Mouse (Mus musculus) heart, postnatal 25 days (tissue): Measurements from ENCODE around the gene Chn1. TPM values are rescaled to one million over a fixed set of nuclear protein-coding genes. Genes with fewer than 3 reads are reported as not detected.

ENCODE experiments used
- DNase-seq: peaks from one replicate; pipeline ENCODE4 v3.0.0; 2022; ENCODE audit warnings: low spot score
- intact Hi-C: fragments of 180-260 bp; cut with DNase I; formaldehyde crosslinking; loops from one replicate; pipeline ENCODE4 v1.15.1; 2025
- total RNA-seq, 2 experiments: library from RNA; stranded (reverse); gene quantifications; 2 replicates each; pipeline ENCODE4 v1.2.3; 2021

Gene Chn1
- total RNA-seq, 2 experiments from 2014 or later: 38.3 to 46.0 TPM

DNA sequence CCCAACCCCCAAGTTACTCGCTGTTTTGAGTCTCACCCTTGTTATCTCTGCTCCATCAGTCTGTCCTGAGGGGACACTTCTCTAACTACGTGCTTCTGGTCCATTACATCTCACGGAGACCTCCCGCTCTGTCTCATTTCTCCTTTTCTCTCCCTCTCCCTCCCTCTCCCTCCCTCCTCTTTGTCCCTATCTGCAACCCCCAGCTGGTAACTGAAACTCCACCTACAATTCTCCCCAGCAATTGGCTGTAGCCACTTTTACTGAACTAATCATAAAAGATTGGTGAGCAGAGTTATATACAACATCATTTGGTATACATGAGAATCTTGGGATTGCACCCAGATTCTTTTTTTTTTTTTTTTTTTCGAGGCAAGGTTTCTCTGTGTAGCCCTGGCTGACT lies 16.1 kb downstream of the Chn1 start:
- DNase-seq: no peak
- intact Hi-C loops: no loop called here

DNA sequence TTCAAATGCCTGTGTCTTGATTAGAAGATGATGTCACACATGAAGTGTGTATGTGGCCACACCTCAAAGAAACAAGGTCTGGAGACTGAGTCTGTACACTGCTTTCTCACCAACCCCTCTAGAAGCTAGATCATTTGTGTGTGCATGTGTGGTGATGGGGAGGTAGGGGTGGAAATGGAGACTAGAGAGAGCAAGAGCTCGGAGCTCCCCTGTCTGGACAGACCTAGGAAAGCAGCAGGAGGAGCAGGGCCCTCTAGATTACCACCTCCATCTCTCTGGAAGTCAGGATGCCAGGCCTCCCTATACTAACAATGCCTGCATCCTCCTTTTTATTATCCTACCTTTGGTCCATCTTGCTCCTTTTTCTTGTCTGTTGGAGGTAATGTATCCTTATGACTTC lies 27.8 kb downstream of the Chn1 start:
- no peak for DNase-seq
- intact Hi-C loops: loop anchor here (5.0 kb wide), 1 partner anchor 165 kb away; the partner anchor contains the start of gene Chrna1

DNA sequence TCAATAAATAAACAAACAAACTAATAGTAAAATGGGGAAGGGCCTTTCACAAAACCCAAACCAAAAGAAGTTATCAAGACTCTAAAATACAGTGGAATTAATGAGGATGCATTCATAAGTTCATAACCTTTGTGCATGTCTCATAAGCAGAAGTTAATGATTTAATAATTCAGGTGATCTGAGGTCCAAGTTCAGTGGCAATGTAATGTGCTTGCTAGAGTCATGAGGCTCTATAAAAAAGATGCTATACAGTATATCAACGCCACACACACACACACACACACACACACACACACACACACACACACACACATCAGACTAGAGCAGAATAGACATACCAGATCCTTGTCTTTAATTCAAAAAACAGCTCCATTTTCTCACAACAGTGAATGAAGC lies 28.8 kb downstream of the Chn1 start:
- intact Hi-C loops: loop anchor here (5.0 kb wide), 1 partner anchor 164 kb away; the partner anchor contains the start of gene Chrna1
- no peak for DNase-seq

DNA sequence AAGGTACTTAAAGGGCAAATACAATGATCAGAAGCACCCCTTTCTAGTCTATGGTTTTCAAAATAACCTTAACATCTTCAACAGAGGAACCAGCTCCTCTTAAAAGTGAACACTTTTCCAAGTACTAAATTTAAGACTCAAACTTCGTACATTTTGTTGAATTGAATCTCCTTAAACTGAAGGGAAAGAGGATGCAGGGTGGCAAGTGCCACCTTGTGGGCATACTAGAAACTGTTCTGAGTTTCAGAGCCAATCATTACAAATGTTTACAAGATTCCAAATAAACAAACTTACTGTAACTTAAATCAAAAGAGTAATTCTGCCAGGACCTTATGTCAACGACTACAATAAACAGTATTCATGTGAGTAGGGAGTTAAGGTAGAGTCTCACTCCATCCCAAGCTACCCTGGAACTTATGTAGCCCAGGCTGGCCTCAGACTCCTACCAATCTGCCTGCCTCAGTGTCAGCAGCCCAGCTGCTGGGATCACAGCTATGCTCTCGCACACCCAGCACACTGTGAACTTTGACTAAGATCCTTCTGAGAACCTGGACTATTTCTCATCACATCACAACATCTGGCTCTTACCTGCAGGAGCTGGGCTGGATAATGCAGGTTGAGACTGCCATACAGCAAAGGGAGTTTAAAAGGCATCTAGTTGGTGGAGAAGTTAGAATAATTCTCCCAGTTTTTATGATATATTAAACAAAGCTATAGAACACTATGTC lies 29.3 kb downstream of the Chn1 start:
- intact Hi-C loops: loop anchor here (5.0 kb wide), 1 partner anchor 164 kb away; the partner anchor contains the start of gene Chrna1

DNA sequence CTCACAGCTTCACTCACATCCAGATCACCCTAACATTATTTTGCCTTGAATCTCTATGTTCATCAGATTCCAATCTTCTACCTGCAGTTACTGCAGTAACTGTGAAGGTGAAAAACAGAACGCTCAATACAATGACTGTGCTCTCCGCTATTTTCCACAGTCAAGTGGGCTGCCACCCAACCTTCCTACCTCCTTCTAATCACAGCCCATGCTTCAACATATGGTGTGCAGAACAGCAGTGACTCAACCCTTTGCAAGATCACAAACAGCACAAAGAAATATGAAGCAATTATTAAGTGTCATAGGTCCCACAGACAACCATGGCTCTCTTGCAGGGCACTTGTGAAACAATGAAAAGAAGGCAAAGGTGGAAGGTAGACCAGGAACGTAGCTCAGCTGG lies 33.9 kb downstream of the Chn1 start:
- DNase-seq: no peak
- intact Hi-C loops: no loop called here

More for the DNA sequence above, 29.3 kb downstream of the Chn1 start:
- no peak for DNase-seq

DNA sequence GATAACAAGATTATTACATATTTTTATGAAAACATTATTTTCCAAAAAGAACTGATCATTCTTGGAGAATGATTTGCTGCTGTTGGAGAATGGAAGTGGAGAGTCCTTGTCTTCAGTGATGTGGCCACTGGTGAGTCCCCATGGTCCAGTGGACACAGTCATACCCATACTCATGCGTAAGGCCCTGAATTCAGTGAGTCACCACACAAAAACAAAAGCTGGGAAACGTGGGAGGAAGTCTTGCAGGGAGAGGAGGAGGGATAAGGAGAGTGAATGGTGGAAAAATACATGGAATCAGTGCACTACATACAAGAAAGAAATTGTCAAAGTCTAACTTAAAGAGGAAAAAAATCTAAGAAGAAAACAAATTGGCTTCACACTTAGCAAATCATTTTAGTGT lies 47.3 kb downstream of the Chn1 start:
- intact Hi-C loops: no loop called here
- DNase-seq: no peak

DNA sequence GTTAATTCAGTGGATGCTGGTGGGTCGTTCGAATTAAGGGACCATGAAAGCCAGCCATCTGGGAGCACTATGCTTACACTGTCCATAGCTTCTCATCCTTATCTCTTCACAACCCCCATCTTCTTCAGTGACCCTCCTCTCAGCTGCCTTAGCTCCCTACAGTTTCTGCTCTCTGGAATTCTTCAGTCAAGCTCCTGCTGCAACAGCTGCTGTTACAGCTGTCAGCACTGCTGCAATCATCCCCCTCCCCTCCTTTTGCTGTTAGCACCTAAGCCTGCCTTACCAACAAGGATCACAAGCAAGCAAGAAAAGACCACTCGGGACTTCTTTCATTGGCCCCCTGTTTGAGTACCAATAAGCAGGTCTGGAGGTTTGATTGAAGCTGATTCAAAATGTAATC lies 50.2 kb downstream of the Chn1 start:
- intact Hi-C loops: no loop called here
- no peak for DNase-seq

DNA sequence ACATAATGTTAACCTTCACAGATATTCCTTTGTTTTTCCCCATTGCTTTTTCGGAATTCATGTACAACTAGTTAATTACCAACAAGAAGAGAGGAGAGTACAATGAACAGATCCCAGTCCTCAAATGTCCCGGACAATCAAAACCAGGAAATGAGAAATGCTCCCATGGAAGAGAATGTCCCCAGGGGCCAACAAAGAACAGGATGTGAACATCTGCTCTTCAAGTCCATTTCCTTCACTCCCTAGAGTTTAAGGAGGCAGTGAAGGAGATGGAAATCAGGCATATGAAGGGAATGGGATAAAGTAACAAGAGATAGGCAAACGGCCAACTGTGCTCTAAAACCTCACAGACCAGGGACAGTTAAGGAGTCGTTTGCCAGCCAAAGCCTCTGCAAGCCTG lies 53.3 kb downstream of the Chn1 start:
- intact Hi-C loops: no loop called here
- DNase-seq: peak; percentile 9

DNA sequence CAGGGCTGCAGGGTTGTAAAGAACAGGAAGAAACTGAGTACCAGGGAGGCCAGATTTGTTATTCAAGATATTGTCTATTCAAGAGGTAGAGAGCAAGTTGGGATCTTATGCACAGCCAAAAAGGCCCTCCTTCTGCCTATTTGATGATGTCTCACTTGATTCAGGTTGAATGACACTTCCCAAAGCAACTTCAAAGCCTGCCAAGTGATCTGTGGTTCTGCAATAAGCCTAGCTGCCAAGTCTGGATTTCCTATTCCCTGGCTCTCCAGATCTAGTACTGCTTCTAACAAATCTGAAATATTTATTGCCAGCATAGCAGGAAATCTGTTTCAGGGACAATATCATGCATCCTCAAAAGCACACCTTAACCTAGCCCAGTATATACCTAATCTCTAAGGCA lies 62.7 kb downstream of the Chn1 start:
- DNase-seq: no peak

DNA sequence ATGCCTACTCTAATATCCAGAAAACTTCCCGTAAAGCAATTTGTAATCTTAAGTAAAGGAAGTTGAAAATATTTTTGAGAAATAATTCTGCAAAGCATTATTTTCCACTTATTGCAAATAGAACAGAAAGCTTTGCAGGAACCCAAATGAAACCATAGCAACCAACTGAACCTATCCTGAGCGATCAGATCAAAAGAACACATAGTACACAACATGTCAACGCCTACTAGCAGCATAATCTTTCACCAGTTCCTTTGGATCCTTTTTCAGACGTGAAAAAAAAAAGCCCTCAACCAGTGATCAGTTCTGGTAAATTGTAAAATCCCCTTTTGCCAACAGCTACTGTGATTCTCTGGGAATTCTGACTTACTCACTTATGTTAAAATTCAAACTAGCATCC lies 82.1 kb downstream of the Chn1 start:
- no peak for DNase-seq
- intact Hi-C loops: no loop called here

More for the DNA sequence above, 62.7 kb downstream of the Chn1 start:
- intact Hi-C loops: no loop called here

DNA sequence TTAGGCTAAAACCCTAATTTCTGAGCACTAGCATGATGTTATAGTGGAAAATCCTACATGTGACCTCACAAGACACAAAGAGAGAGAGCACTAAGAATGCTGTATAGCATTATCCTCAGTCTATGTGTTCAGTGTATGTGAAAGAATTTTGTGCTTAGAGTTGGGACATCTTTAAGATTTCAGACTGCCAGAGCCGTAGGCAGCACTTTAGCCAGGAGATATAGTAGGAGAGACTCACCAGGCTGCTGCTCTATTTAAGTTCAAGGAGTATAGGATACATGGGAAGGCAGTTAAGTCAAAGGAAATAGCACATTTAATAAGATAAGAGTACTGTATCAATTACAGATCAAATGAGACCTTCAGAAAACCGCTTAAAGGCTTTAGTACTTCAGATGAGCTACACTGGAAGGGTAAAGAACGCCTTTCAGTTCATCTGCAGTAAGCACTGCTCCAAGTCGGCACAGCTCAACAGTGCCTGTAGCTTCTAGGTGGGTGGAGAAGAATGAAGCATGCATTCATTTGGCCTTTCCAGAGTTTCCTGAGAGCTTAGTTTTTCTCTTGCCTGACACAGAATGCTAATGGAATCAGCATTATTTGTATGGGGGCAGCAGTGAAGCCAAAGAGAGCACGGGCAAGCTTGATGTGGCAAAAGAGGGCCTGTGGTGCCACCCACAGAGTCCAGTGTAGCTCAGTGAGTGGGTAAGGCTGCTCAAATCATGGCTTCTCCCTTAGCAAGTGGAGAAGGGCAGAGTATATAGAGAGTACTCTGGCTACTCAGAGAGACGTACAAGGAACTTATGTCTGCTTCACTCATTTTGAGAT lies 84.2 kb downstream of the Chn1 start:
- intact Hi-C loops: no loop called here
- no peak for DNase-seq

DNA sequence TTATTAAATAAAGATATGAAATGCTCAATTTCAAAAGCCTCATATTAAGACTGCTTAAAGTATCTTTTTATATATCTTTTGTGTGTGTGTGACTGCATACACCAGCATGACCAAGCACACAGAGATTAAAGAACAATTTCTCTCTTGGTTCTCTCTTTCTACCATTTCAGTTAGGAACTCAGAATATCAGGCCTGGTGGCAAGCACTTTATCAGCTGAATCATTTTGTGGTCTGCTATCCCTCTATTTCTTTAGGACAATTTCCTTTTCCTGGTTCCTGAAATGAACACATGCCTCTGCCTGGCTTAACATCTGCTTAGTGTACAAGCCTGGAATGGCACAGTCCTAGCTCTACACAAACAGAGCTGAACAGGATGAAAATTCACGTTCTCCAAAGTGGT lies 92.6 kb downstream of the Chn1 start:
- DNase-seq: no peak
- intact Hi-C loops: no loop called here

DNA sequence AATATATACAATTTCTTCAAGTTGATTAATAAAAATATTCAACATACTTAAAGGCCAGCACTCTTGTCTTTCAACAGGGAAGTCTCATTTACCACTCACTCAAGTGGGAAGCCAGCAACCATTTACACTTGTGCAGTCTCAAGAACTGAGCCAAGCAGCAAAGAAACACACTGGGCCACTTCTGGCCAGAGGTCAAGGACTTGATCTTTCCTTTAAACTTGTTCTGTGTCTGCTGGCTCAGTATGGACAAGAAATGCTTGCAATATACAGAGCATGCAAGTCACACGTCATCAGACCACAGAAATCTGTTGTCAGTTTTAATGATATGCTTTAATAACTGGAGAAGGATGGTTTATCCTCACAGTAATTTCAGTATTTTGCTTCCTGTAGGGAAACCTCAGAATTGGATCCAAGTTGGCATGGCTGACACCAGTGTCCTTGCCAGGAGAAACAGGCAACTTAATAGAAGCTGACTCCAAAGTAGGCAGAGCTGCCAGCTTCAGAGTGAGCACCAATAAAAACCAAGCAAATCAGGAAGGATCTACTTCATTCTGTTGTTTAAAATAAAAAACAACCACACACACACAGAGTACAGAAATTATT lies 94.6 kb downstream of the Chn1 start:
- no peak for DNase-seq
- intact Hi-C loops: no loop called here

DNA sequence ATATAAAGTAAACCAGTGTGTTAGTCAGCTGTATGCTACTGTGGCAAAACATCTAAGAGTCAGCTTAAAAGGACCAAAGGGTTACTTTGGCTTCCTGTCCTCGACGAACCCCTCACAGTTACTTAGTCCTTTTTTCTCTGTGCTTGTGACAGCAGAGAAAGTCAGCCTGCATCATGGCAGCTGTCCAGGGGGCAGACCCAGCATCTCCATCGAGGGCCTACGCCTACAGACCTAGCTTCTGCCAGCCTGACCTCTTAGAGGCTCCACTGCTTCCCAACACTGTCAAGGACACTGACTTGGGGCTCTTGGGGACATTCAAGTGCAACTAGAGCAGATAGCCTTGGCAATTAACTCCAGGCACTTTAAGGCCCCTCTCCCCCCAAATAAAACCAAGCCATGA lies 106.5 kb downstream of the Chn1 start:
- no peak for DNase-seq
- intact Hi-C loops: no loop called here

DNA sequence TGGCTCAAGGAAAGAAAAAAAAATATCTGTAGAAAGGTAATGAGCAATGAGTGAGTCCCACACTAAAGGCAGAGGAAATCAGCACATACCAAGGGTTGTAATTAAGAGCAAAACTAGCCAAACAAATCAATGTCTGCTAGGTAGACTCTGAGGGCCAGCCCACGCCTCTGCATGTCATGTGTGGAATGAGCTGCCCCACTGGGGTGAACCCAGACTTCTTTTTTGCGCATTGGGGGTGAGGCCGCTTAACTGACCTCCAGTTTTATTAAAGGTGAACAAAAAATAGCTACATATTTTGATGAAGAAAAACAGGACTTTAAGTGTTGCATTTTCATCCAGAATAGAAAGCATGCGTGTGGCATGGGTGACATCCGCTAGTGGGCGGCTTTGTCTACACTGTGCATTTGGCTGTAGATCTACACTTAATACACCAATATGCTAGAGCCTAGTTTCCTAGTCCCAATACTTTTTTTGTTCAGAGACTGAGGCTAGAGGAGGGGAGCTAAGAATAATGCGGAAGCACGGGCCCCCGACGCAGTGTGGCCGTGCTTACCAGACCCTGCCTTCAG lies 114.5 kb downstream of the Chn1 start:
- intact Hi-C loops: no loop called here
- DNase-seq: no peak

DNA sequence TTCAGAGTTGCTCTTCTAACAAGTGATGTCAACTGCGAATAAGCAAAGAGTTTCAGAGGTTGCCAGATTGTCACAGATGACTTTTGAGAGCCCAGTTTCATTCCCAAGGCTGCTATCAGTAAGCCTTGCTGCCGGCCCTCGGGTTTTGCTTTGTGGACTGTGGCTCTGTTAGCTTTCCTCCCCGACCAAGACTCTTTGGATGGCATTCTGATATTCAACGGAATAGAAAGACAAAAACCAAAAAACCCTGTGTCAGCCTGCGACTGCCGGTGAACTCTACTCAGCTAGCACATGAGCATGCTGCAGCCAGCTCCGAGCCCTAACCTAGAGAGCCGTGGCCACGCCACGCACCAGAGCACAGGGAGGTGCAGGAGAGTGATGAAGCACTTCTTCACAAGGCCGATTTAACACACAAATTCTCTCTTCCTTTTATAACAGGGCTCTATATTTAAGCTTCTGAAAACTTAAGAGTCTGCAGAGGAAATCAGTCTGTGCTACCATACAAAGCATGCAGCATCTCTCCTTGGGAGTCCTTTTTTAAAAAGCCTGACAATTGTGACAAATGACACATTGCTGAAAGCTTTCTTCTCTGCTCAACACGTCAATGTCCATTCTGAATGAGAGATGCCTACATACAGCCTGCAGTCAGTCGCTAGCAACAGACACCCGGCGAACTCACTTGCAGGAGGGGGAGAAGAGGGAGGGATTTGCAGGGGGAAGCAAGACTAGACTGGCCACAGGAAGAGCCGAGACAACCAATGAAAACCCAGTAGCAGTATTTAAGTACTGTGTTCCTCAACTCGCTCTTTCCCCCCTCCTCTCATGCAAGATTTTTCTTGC lies 115.2 kb downstream of the Chn1 start:
- intact Hi-C loops: loop anchor here (5.0 kb wide), 2 partner anchors 37 to 77 kb away; no protein-coding TSS in a partner anchor
- DNase-seq: no peak

DNA sequence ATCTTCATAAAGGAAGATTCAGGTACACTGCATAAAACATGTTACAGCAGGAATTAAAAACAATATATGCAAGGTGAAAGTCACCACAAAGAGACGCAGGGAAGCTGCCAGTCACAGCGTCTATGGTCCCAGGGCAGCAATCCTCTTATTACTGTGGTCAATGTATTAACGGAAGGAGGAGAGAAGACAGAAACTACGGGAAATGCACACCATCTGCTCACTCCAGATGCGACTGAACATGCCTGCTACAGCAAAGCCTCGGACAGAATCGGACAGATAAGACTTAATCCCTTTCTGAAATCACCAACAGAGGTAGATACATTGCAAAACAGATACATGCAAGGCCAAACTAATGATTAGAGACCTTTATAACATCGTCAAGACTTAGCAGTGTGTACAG lies 116.1 kb downstream of the Chn1 start:
- intact Hi-C loops: loop anchor here (5.0 kb wide), 2 partner anchors 38 to 78 kb away; no protein-coding TSS in a partner anchor
- DNase-seq: no peak

DNA sequence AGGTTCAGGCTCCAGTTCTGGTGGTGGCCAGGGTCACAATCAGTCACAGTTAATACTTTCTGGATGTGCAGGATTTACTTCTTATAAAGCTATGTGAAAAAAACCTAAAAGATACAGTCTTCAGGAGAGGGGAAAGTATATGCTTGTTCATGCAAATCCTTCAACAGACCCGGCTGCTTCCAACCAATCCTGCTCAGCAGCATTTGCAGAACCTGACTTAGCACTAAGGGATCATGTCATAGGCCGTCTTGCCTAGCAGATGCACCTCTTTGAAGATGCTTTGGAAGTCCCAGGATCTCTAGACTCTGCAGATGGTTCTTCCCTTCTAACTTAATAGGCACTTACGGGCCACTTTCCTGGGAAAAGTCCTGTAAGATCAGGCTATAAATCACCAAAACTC lies 117.2 kb downstream of the Chn1 start:
- intact Hi-C loops: loop anchor here (5.0 kb wide), 2 partner anchors 39 to 79 kb away; no protein-coding TSS in a partner anchor
- DNase-seq: no peak

DNA sequence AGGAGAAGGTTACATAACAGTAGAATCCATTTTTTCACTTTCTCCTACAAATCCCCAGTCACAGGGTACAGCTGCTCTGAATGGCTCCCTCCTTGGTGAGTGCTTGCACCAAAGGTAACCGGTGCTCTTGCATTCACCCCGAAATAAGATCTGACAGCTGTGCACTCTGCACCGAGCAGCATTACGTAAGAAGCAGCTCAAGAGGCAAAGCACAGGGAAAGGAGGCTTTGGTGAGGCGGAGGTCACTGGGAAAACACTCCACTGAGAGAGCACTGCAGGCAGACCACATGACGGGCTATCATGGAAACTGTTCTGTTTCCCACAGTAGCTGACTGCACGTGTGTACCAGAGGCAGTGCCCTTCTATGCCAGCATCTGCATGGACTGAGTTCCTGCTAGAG lies 118.0 kb downstream of the Chn1 start:
- intact Hi-C loops: loop anchor here (5.0 kb wide), 2 partner anchors 40 to 80 kb away; no protein-coding TSS in a partner anchor
- DNase-seq: peak; percentile 9
